8 mouse cellular contexts compared by ENCODE assay signal in genomic region chr17:80564611-80564924, GRCm38 (mm10). TPM values are rescaled to one million over a fixed set of nuclear protein-coding genes. Genes with fewer than 3 reads are reported as not detected.
DNase-seq lines count a peak whose midpoint lies in the region; ATAC-seq and TF ChIP-seq lines count a peak whose summit lies in the region.
"Had no signal": no experiment of that assay in that cellular context is flagged by ENCODE, and none has a peak within 500 bp of the region (broad histone marks: within the 10 kb centered on the region; RNA-seq: fewer than 3 reads in every experiment).

No protein-coding gene starts in this region.

- DNase-seq in left cerebral cortex, postnatal 14 days (ENCODE audit: low spot score in 2 of 2) = peak; percentile 62 to 72
- DNase-seq in left cerebral cortex, postnatal 36 days (ENCODE audit: low spot score in 2 of 2) = no peak
- DNase-seq in Patski (ENCODE audit: low read depth, low spot score) = no peak
- no peak for DNase-seq in limb, embryonic 10.5 days (ENCODE audit: low spot score)
- no peak for DNase-seq in adrenal gland, postnatal 25 days

- no peaks in the 10 kb centered on the region for H3K36me3 ChIP-seq in erythroblast, embryonic 14.5 days (ENCODE audit: control insufficient read depth)
- peaks cover 14% of the 10 kb centered on the region for H3K36me3 ChIP-seq in limb, embryonic 10.5 days

- H3K4me1 ChIP-seq in erythroblast, embryonic 14.5 days (ENCODE audit: control insufficient read depth) = no peaks in the 10 kb centered on the region
- H3K4me1 ChIP-seq in limb, embryonic 10.5 days = no peaks in the 10 kb centered on the region
- H3K4me1 ChIP-seq: midbrain, embryonic 12.5 days had no signal

- intact Hi-C loops in left cerebral cortex, postnatal 14 days (cut with DNase I) = no loop called here
- intact Hi-C loops in left cerebral cortex, postnatal 36 days (cut with DNase I) = no loop called here

- POLR2A ChIA-PET in Patski (lab: Charles Lee) = no interaction called here

- peak; percentile 52 for TF ChIP-seq CTCF in Patski (IDR thresholded peaks at IDR 0.05)

- CTCF ChIA-PET in Patski (lab: Charles Lee) = interaction anchor here (1.0 to 1.8 kb wide), 2 partner anchors 10 to 190 kb away, joined by 3 to 5 read pairs; no protein-coding TSS in a partner anchor

- WGBS in limb, embryonic 10.5 days = 77% methylated on average over 3 of the region's 3 CpGs

- H3K27me3 ChIP-seq in Patski = no peaks in the 10 kb centered on the region
- no peaks in the 10 kb centered on the region for H3K27me3 ChIP-seq in erythroblast, embryonic 14.5 days (ENCODE audit: control insufficient read depth)
- H3K27me3 ChIP-seq in limb, embryonic 10.5 days (ENCODE audit: low read depth, poor library complexity, severe bottlenecking) = no peaks in the 10 kb centered on the region
- H3K27me3 ChIP-seq: midbrain, embryonic 12.5 days had no signal

- ATAC-seq in Patski = no peak
- ATAC-seq in megakaryocyte progenitor cell, adult 5-6 weeks (replicated peaks; ENCODE audit: poor library complexity) = peak; percentile 83

- peak overlapping the region; percentile 29 for H3K4me3 ChIP-seq in erythroblast, embryonic 14.5 days (replicated peaks)
- no peak overlapping the region for H3K4me3 ChIP-seq in limb, embryonic 10.5 days
- H3K4me3 ChIP-seq: midbrain, embryonic 12.5 days had no signal

- H3K9me3 ChIP-seq in erythroblast, embryonic 14.5 days (ENCODE audit: control insufficient read depth, low read length) = peaks cover 7% of the 10 kb centered on the region
- no peaks in the 10 kb centered on the region for H3K9me3 ChIP-seq in limb, embryonic 10.5 days (replicated peaks)

- H3K27ac ChIP-seq in limb, embryonic 10.5 days = no peak overlapping the region
- H3K27ac ChIP-seq: midbrain, embryonic 12.5 days had no signal

- in situ Hi-C loops in Patski (cut with MboI; ENCODE audit: low pct_unique_long_range_greater_than_20kb) = loop anchor here (5.0 kb wide), 1 partner anchor 453 kb away; no protein-coding TSS in a partner anchor

RNA-seq across cellular contexts. Expression of gene Cdkl4, which starts 13.0 kb away (rescaled TPM):
- 10 to 100 TPM; 16.4 to 20.4 TPM for total RNA-seq in left cerebral cortex, postnatal 14 days (2021)
- total RNA-seq in left cerebral cortex, postnatal 36 days (2021) = 10 to 100 TPM; 19.8 to 22.0 TPM
- 0.04 TPM for polyA plus RNA-seq in Patski (2021)
- polyA plus RNA-seq in erythroblast, embryonic 14.5 days (2012) = not detected in 2 replicates
- 0.47 and 0.54 TPM in 2 replicates for total RNA-seq in megakaryocyte progenitor cell, adult 5-6 weeks (2015)
- total RNA-seq in megakaryocyte progenitor cell, adult 5-6 weeks (2017) = 0.17 and 0.75 TPM in 2 replicates
- 0.14 and 0.51 TPM in 2 replicates for polyA plus RNA-seq in limb, embryonic 10.5 days (2016; fragmentation: Nextera tagmentation; extraction: Ambion mirVana)
- not detected in 2 replicates for total RNA-seq in adrenal gland, postnatal 25 days (2021)

Comparison
In these comparisons a context has a peak if more than half of its experiments do, and no peak if none do; other contexts are left out.
1. DNase-seq: peak in left cerebral cortex, postnatal 14 days (2 of 2); none in left cerebral cortex, postnatal 36 days (0 of 2), Patski (single experiment), limb, embryonic 10.5 days (single experiment) and adrenal gland, postnatal 25 days (single experiment).
2. RNA of gene Cdkl4, which starts 13.0 kb away (total RNA-seq): 19.8 to 22.0 TPM in left cerebral cortex, postnatal 36 days and 16.4 to 20.4 TPM in left cerebral cortex, postnatal 14 days; 0.17 to 0.75 TPM in megakaryocyte progenitor cell, adult 5-6 weeks and not detected in adrenal gland, postnatal 25 days; every median in the first group is over 4 times any median in the second.